Mouse (Mus musculus) liver, embryonic 14.5 days (tissue): ENCODE data around the gene Cyp1a1. TPM values are rescaled to one million over a fixed set of nuclear protein-coding genes. Genes with fewer than 3 reads are reported as not detected.

Experiments
- ATAC-seq: fragments of 200-750 bp; cut with Nextera tagmentation; 2 replicates; pipeline ENCODE4 v1.8.0; 2017; ENCODE audit warnings: moderate number of reproducible peaks, mild to moderate bottlenecking, moderate library complexity; ENCODE audit not compliant: insufficient read depth
- DNase-seq, 3 experiments: peaks; one replicate each; pipeline ENCODE4 v3.0.0-alpha.2; 2012 to 2013; ENCODE audit warnings: low read depth in 3 of 3, low spot score in 3 of 3
- H3K27ac ChIP-seq: fragments of 300-500 bp; sonication (generic); 2 replicates; pipeline ENCODE4 v1.5.1; 2014; ENCODE audit warnings: moderate library complexity, mild to moderate bottlenecking, control low read depth, inconsistent platforms
- H3K27me3 ChIP-seq: fragments of 300-500 bp; sonication (generic); 2 replicates; pipeline ENCODE4 v1.6.1; 2014; ENCODE audit warnings: mild to moderate bottlenecking, low read length, moderate library complexity; ENCODE audit not compliant: control insufficient read depth, insufficient read depth
- H3K36me3 ChIP-seq: fragments of 300-500 bp; sonication (generic); replicated peaks from 2 replicates; pipeline ENCODE4 v1.6.1; 2014; ENCODE audit warnings: low read depth; ENCODE audit not compliant: control insufficient read depth, insufficient read depth
- H3K4me1 ChIP-seq, 2 experiments: fragments of 200-500 bp in 1 of 2; fragments of 300-500 bp in 1 of 2; sonication (generic) in 1 of 2; replicated peaks; 2 replicates each; pipeline ENCODE4 v1.6.1; 2012 to 2014; ENCODE audit warnings: antibody characterized with exemption in 1 of 2, inconsistent platforms in 1 of 2, low read length in 1 of 2; ENCODE audit not compliant: control insufficient read depth in 2 of 2, insufficient read depth in 2 of 2
- H3K4me2 ChIP-seq: fragments of 300-500 bp; sonication (generic); 2 replicates; pipeline ENCODE4 v1.6.1; 2014; ENCODE audit warnings: low read depth, mild to moderate bottlenecking, control low read depth, moderate library complexity
- H3K4me3 ChIP-seq, 2 experiments: fragments of 200-500 bp in 1 of 2; fragments of 300-500 bp in 1 of 2; sonication (generic) in 1 of 2; 2 replicates each; pipeline ENCODE4 v1.5.1; 2012 to 2014; ENCODE audit warnings: low read depth in 2 of 2, low read length in 2 of 2, mild to moderate bottlenecking in 2 of 2, control low read depth in 1 of 2, inconsistent platforms in 1 of 2, moderate library complexity in 1 of 2; ENCODE audit not compliant: insufficient read depth in 1 of 2
- H3K9ac ChIP-seq: fragments of 300-500 bp; sonication (generic); replicated peaks from 2 replicates; pipeline ENCODE4 v1.6.1; 2014; ENCODE audit warnings: mild to moderate bottlenecking, control low read depth, moderate library complexity
- H3K9me3 ChIP-seq: fragments of 300-500 bp; sonication (generic); 2 replicates; pipeline ENCODE4 v1.6.1; 2016; ENCODE audit warnings: low read length, mixed read lengths; ENCODE audit not compliant: control insufficient read depth
- CTCF ChIP-seq: IDR thresholded peaks from 2 replicates; pipeline ENCODE4 v1.5.1; 2016; ENCODE audit warnings: antibody characterized with exemption, low read depth, control low read depth
- EP300 ChIP-seq: IDR thresholded peaks from 2 replicates; pipeline ENCODE4 v1.6.1; 2016; ENCODE audit warnings: antibody characterized with exemption, low read depth
- WGBS: fragments of 180-500 bp; shearing (Covaris S2); extraction: QIAGEN DNeasy Blood & Tissue Kit; methylation state at CpG from one replicate; pipeline ENCODE4 v1.1.7; 2014; ENCODE audit not compliant: insufficient replicate concordance; 5-methylcytosine and 5-hydroxymethylcytosine counted together
- polyA plus RNA-seq, 2 experiments: library from polyadenylated mRNA; depleted of rRNA in 1 of 2; stranded (reverse) in 1 of 2; unstranded in 1 of 2; fragments of >200 nt; fragmentation: Nextera tagmentation in 1 of 2; extraction: Ambion mirVana in 1 of 2; gene quantifications; 2 replicates each; pipeline versions ENCODE4 v1.2.1 to v1.2.3; 2012 to 2014

The Cyp1a1 gene
- polyA plus RNA-seq, 2 experiments, result 0.13 TPM; not detected in 1

DNA sequence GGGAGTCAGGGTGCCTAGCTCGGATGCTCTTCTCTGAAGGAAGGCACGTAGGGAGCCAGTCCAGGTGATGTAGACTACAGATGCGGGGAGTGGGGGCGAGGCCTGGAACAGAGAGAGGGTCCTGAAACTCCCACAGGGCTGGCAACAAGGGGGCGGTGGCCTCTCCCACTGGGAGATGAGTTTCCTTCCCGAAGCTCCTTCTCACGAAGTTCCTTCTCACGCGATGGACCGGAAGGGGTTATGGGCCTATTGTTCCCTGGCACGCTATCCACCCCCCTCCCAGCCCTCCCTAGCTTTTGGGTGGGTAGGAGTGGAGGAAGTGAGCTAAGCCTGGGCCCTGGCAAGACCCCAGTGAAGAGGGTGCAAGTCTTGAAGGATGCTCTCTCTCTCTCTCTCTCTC is 19.9 kb upstream of the Cyp1a1 start:
- H3K36me3 ChIP-seq, result no peaks in the 10 kb centered on the region
- TF ChIP-seq CTCF, result no peak
- no peak for TF ChIP-seq EP300
- H3K4me2 ChIP-seq, result no peak overlapping the region
- no peaks in the 10 kb centered on the region for H3K27me3 ChIP-seq
- no peak overlapping the region for H3K4me3 ChIP-seq
- no peak for ATAC-seq
- no peaks in the 10 kb centered on the region for H3K9me3 ChIP-seq
- DNase-seq, result no peak
- no peak overlapping the region for H3K9ac ChIP-seq
- no peak overlapping the region for H3K27ac ChIP-seq
- peaks cover 0 to 9% of the 10 kb centered on the region in 2 experiments; a peak in 1 of 4 replicates for H3K4me1 ChIP-seq
- WGBS, result 54% methylated on average over 11 of the region's 11 CpGs

DNA sequence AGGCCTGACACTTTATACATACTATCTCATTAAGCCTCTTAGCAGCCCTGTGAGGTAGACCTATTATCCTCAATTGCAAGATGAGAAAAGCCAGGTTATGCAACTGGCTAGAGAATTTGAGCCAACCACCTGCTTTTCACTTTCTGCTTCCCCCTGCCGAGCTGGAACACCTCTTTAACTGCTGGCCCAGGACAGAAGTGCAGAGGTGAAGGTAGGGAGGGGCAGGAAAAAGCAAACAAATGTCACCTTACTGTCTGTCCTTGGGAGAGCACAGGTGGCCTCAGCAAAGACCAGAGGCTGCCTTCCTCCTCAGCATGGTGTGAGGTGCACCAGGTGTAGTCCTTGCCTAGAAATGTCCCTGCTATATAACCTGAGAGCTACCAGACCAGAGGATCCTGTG is 19.5 kb upstream of the Cyp1a1 start:
- 27% methylated on average over 1 of the region's 1 CpGs for WGBS
- Histone ChIP-seq H3K36me3 (no peaks in the 10 kb centered on the region), H3K4me1 (peaks cover 0 to 9% of the 10 kb centered on the region in 2 experiments; a peak in 1 of 4 replicates), H3K4me2 (no peak overlapping the region), H3K4me3 (no peak overlapping the region), H3K27me3 (no peaks in the 10 kb centered on the region), H3K27ac (no peak overlapping the region), H3K9ac (no peak overlapping the region), H3K9me3 (no peaks in the 10 kb centered on the region)
- TF ChIP-seq EP300 (no peak), CTCF (no peak)
- no peak for ATAC-seq
- DNase-seq, result no peak

DNA sequence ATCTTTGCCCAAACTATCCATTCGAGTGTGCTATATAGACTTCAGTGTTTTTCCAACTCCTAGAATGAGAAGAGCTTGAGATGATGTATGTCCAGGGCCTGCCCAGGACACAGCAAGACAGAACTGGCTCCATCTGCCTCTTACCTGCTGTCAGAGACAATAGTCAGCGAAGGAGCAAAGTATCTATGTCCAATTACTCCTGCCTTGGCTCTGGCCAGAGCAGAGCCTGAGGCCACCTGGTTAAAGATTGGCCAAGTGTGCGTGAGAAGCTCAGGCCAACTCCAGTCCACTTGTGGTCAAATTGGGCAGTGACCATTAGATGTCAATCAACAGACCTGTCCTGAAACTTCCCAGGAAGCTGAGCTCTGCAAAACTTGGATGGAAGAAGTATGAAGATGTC is 18.2 kb upstream of the Cyp1a1 start:
- H3K4me3 ChIP-seq, result no peak overlapping the region
- no peak overlapping the region for H3K27ac ChIP-seq
- WGBS, result 47% methylated on average over 3 of the region's 3 CpGs
- DNase-seq (no peak), ATAC-seq (peak; percentile 39; the same call in 1 of the 2 replicates)
- H3K4me1 ChIP-seq, result peaks cover 0 to 9% of the 10 kb centered on the region in 2 experiments; a peak in 1 of 4 replicates
- H3K9me3 ChIP-seq, result no peaks in the 10 kb centered on the region
- H3K27me3 ChIP-seq, result no peaks in the 10 kb centered on the region
- TF ChIP-seq EP300, result no peak
- no peak for TF ChIP-seq CTCF
- no peak overlapping the region for H3K9ac ChIP-seq
- no peak overlapping the region for H3K4me2 ChIP-seq
- H3K36me3 ChIP-seq, result no peaks in the 10 kb centered on the region

DNA sequence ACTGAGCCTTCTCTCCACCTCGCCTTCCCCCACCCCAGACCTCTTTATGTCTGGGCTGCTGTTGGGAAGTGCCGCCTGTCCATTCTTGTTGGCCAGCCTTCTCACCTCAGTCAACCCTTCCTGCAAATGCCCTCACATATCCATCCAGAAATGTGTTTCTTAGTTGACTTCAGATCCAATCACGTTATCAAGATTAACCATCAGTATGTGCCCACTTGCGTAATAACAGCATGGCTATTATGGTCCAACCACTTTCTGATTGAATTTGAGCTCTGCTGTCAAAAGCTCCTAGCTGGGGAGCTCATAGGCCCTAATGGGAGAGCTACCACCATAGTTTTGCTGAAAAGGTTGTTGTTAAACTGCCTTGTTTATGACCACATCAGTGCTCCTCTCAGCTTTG is 16.7 kb upstream of the Cyp1a1 start:
- Histone ChIP-seq H3K4me3 (no peak overlapping the region), H3K9me3 (no peaks in the 10 kb centered on the region), H3K27me3 (no peaks in the 10 kb centered on the region), H3K27ac (no peak overlapping the region), H3K4me2 (no peak overlapping the region), H3K4me1 (peaks cover 0 to 9% of the 10 kb centered on the region in 2 experiments; a peak in 1 of 4 replicates), H3K9ac (no peak overlapping the region), H3K36me3 (no peaks in the 10 kb centered on the region)
- 64% methylated on average over 4 of the region's 4 CpGs for WGBS
- TF ChIP-seq EP300 (no peak), CTCF (no peak)
- ATAC-seq, result no peak
- DNase-seq, result no peak

DNA sequence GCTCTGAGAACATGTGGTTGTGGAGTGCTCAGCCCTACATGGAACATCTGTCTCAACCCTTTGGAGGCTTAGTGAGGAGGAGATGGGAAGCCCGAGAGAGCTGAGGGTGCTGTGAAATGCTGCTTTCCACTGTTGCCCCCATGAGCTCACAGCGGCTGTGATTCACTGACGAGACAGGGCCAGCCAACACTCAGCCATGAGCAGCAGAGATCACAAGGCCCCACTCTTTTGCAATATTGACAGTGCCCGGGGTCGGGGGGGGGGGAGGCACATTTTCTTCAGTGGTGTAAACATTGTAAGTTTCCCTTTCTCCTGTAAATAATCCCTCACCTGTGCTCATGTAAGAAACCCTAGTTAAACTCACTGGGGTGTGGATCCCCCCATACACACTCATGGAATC is 16.2 kb upstream of the Cyp1a1 start:
- Histone ChIP-seq H3K4me2 (no peak overlapping the region), H3K27me3 (no peaks in the 10 kb centered on the region), H3K9ac (no peak overlapping the region), H3K4me3 (no peak overlapping the region), H3K36me3 (no peaks in the 10 kb centered on the region), H3K9me3 (no peaks in the 10 kb centered on the region), H3K27ac (no peak overlapping the region), H3K4me1 (peaks cover 0 to 9% of the 10 kb centered on the region in 2 experiments; a peak in 1 of 4 replicates)
- no peak for TF ChIP-seq CTCF
- TF ChIP-seq EP300, result no peak
- ATAC-seq (peak; percentile 45; the same call in 1 of the 2 replicates), DNase-seq (no peak)
- 64% methylated on average over 5 of the region's 5 CpGs for WGBS

DNA sequence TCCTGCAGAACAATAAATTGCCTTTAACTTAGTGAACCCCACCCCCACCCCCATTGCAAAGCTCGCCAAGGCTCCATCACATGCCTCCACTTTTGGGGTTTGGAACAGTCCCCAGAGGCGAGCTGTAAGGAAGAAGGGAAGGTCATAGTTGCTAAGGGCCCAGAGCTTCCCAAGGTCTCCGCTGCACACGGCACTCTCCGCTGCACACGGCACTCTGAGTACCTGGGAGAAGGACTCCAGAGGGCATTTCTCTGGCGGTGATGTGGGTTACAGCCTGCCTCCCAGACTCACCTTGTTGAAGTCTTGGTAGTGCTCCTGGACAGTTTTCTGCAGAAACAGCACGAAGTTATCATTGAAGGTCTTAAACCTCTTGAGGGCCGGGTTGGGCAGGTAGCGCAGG is 6.3 kb upstream of the Cyp1a1 start:
- no peak overlapping the region for H3K9ac ChIP-seq
- no peak for TF ChIP-seq CTCF
- no peak for TF ChIP-seq EP300
- H3K4me1 ChIP-seq, result no peaks in the 10 kb centered on the region
- ATAC-seq (no peak), DNase-seq (no peak)
- H3K9me3 ChIP-seq, result no peaks in the 10 kb centered on the region
- no peak overlapping the region for H3K4me2 ChIP-seq
- H3K36me3 ChIP-seq, result no peaks in the 10 kb centered on the region
- H3K27me3 ChIP-seq, result no peaks in the 10 kb centered on the region
- WGBS, result 69% methylated on average over 10 of the region's 10 CpGs
- H3K4me3 ChIP-seq, result no peak overlapping the region
- no peak overlapping the region for H3K27ac ChIP-seq
